Mouse (Mus musculus) adipocyte (in vitro differentiated cells): ENCODE results near the gene Trip6.
"Not testable (repeated sequence)": the region's sequence is repeated elsewhere in the genome, so short reads cannot be mapped to it uniquely, and the experiment has no call there.

Experiments
- DNase-seq: peaks from one replicate; pipeline ENCODE4 v3.0.0-alpha.2; 2016; ENCODE audit warnings: low spot score

Trip6 gene

GRCm38 (mm10) chr5:137297126-137297525 is 17.1 kb downstream of the Trip6 start:
- DNase-seq: no peak

DNA sequence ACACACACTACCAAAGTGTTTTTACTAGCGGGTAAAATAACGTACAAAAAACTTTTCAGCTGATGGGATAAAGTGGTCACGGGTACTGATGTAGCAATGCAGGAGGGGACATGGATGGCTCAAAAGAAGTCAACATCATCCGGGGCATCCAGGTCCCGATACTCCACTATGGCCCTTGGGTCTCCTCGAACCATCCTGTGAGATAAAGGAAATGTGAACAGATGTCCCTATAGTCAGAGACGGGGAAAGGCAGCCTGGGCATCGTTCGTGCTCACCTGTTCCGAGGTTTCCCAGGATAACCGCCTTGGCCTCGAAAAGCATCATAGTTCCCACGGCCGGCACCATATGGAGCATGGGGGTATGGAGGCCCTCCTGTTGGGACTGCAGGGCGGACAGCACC is 18.5 kb downstream of the Trip6 start:
- DNase-seq: no peak

DNA sequence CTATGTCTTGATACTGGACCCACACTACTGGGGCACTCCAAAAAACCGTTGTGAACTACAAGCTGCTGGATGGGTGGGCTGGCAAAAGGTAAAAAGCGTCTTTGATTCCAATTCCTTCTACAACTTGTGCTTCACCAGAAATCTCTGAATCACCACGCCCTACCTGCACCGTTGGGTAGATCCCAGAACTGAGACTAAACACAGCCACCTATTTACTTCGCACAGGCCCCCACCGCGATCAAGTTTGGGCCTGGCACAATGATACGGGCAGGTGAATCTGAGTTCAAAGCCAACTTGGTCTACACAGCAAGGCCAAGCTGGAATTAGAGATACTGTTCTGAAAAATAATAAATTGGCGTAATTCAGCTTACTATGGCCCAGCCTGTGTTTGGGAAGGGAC is 18.9 kb downstream of the Trip6 start:
- DNase-seq: no peak

DNA sequence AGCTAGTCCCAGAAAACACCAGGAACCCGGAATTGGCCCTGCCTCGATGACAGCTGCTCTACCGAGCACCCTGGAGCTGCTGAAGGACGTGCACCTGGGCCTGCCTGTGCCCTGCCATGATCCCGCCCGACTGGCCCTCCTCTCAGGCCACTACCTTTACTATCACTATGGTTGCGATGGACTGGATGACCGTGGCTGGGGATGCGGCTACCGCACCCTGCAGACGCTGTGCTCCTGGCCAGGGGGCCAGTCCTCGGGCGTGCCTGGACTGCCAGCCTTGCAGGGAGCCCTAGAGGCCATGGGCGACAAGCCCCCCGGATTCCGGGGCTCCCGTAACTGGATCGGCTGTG is 19.5 kb downstream of the Trip6 start:
- DNase-seq: no peak

GRCm38 (mm10) chr5:137293839-137294743 is 20.1 kb downstream of the Trip6 start, which contains the start of gene Ufsp1:
TSS of gene Ufsp1 (plus strand) at chr5:137294629.
- DNase-seq: peak; percentile 95

DNA sequence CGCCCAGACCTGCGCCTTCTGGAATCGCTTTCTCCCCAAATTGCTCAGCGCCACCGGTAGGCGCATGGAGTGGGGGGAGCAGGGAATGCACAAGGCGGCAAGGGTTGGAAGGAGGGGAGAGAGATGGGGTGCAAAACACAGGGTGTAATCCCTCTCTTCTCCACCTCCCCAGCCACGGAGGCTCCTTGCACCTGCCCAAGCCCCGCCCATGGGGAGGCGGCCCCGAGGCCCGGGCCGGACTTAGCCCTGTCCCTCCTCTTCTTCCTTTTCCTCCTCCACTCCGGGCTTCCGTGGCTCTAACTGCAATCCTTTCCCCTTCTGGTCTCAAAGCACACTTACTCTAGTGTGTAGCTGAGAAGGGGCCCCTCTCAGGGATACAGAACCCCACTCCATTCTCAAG is 20.9 kb downstream of the Trip6 start:
- DNase-seq: peak; percentile 64

DNA sequence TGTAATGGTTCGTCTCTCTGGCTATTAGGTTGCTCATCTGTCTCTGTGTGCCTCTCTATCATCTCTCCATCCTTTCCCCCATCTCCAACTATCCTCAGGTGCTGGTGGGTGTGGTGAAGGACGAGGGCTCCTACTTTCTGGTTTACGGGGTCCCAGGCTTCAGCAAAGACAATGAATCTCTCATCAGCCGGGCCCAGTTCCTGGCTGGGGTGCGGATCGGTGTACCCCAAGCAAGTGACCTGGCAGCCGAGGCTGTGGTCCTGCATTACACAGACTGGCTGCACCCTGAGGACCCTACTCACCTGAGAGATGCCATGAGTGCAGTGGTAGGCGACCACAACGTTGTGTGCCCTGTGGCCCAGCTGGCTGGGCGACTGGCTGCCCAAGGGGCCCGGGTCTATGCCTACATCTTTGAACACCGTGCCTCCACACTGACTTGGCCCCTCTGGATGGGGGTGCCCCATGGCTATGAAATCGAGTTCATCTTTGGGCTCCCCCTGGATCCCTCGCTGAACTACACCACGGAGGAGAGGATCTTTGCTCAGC is 22.8 kb downstream of the Trip6 start:
- no peak for DNase-seq

- DNase-seq: no peak
These were observed 23.5 kb downstream of the Trip6 start for GRCm38 (mm10) chr5:137290677-137291076.

- no peak for DNase-seq
These were observed 24.4 kb downstream of the Trip6 start for GRCm38 (mm10) chr5:137289591-137290365.

DNA sequence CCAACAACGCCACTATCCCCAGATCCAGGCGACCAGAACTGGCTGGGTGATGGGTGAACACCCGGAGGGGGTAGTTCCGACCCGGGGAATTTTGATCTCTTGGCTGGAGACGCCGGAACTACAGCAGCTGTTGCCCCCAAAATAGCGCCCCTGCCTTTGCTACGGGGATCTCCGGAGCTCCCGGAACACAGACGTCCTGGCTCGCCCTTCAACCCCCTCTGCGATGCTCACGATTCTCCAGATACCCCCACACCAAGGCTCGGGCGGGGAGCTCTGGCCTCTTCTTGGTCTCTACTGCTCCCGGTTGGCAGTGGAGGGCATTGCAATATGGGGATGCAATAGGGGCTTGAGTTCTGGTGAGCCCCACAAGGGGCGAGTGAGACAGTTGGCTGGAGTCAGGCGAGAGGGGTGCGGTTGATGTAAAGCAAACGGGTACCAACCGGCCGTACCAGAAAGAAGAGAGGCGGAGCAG is 25.2 kb downstream of the Trip6 start:
- no peak for DNase-seq

DNA sequence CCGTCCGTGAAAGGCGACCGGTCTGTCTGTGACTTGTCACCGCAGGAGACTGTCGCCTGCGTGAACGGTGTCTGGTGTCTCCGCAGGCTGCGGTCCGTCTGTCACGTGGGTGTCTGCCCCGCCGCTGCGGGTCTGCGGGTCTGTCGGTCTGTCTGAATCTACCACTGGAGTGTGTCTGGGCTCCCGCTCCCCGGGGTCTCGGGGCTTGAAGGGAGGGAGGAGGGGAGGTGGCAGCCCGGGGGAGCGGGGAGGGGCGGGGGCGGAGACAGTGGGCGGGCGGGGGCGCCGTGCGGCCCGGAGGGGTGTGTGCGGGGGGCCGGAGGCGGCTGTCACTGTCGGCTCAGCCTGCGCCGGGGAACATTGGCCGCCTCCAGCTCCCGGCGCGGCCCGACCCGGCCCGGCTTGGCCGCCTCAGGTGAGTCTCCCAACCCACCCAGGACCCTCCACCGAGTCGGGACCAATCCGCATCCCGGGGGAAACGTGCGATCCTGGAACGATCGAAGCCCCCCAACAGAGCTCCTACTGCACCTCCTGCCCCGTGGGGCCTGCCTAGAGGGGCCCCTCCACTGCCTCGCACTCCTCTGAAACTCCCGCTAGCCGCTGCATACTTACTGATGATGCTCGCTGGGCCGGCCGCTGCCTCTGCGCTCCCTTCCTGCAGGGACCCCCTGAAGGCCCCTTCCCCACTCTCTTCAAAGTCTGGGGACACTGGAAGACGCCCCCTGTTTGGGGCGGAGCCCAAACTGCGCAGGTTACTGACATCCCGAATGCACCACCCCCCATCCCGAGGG is 26.1 kb downstream of the Trip6 start:
- no peak for DNase-seq

- DNase-seq: no peak
These were observed 26.9 kb downstream of the Trip6 start, which contains the start of gene Ache for GRCm38 (mm10) chr5:137287032-137287952. TSS of gene Ache (plus strand) at chr5:137287519.

GRCm38 (mm10) chr5:137286655-137287031 is 27.6 kb downstream of the Trip6 start:
- peak; percentile 79 for DNase-seq

DNA sequence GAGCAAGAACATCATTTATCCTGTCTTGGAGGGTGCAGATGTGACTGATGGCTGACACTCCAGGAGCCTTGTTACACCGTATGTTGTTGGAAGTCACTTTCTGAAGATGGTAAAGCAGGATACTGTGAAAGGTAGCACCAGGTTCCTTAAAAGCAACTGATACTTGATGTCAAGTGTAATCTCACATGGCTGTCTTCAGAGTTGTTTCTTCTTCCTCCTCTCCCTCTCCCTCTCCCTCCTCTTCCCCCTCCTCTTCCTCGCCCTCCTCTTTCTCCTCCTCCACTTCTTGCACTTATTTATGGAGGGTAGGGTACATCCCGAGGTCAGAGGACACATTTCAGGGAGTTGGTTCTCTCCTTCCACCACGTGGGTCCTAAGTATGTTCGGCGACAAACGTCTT is 28.2 kb downstream of the Trip6 start:
- no peak for DNase-seq

GRCm38 (mm10) chr5:137285045-137285444 is 29.2 kb downstream of the Trip6 start:
- DNase-seq: peak; percentile 65

- DNase-seq: not testable (repeated sequence)
These were observed 29.8 kb downstream of the Trip6 start for GRCm38 (mm10) chr5:137284411-137284810.

GRCm38 (mm10) chr5:137277360-137278342 is 36.6 kb downstream of the Trip6 start:
- DNase-seq: no peak

DNA sequence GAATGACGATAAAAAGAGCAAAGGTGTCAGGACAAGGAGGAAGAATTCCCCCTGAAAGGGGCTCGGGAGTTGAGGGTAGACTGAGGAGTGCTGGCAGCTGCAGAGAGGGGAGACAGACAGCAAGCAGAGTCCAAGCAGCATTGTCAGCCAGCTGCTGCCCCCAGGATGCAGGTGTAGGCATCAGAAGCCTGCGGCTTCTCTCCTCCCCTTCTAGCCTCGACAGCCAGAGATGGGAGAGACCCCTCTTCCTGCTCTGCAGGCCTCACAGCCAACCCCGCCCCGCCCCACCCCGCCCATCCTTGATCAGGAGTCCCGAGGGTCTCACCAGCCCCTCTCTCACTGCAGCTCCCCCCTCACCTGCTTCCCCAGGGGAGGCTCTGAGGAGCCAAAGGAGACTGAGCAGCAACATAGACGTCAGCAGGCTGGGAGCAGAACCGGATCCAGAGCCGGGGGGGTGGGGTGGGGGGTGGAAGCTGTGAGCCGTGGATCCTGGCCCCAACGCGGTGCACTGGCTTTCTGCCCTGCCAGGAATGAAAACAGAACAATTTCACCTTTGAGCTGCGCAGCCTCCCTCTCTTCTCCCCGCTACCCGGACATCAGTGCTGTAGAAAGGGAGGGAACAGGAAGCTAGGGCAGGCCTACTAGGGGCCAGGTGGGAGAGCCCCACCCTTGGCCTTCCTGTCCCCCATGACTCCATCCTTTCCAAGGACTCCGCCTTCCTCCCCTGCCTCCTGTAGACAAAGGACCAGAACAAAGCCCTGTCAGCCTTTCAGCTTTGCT is 45.9 kb downstream of the Trip6 start:
- DNase-seq: no peak

DNA sequence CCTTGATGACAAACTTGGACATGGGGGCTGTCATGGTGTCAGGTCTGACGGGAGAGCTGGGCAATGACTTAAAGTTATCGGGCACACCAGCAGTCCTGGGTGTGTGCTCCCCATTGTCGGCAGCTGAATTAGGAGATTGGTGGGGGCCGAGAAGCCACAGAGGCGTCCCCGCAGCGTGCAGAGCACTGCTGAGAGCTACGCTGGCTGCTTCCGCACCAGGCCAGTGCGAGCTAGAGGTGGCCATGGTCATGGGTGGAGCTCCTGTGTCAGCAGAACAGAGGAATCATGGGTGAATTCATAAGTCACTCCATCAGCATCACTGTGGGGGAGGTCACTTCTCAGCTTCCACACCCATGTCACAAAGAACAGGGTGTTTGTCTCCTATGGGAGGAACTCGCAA is 49.4 kb downstream of the Trip6 start:
- DNase-seq: no peak
